Mouse (Mus musculus) thymus, postnatal 25 days (tissue): ENCODE results near the gene Adamts17.

Experiments
- DNase-seq: peaks from one replicate; pipeline ENCODE4 v3.0.0; 2022

Adamts17 gene

GRCm38 (mm10) chr7:66935041-66935440 is 95.5 kb downstream of the Adamts17 start:
- DNase-seq = no peak

DNA sequence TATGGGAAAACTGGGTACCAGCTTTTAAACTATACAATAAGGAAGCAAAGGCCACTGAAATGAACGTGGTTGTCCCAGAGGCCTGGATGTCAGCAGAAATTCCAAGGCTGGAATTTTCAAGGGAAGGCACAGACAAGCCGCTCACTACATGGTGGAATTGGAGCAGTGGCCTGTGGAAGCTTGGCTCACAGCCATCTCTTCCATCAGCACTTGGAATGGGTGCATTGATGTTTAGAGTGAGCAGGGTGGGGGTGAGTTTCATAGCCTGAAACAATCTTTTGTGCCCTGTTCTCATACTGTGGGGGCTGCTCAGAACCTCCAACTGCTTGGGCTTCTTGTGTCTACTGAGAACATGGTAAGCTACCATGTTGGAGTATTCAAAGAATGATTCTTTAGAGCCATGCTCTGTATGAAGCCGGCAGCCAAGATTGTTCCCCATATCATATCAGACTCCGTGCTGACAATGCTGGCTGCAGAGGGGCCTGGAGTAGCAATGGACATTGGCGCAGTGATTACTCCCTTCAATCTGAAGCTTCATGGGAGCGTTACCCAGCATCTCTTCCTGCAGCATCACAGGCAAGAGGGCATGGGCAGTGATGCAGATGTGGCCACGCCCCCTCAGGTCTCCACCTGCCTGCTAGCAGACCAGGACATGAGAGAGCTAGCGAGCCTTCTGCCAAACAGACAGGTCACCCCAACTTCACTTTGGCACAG is 96.7 kb downstream of the Adamts17 start:
- DNase-seq = no peak

GRCm38 (mm10) chr7:66936911-66937310 is 97.4 kb downstream of the Adamts17 start:
- DNase-seq = no peak

DNA sequence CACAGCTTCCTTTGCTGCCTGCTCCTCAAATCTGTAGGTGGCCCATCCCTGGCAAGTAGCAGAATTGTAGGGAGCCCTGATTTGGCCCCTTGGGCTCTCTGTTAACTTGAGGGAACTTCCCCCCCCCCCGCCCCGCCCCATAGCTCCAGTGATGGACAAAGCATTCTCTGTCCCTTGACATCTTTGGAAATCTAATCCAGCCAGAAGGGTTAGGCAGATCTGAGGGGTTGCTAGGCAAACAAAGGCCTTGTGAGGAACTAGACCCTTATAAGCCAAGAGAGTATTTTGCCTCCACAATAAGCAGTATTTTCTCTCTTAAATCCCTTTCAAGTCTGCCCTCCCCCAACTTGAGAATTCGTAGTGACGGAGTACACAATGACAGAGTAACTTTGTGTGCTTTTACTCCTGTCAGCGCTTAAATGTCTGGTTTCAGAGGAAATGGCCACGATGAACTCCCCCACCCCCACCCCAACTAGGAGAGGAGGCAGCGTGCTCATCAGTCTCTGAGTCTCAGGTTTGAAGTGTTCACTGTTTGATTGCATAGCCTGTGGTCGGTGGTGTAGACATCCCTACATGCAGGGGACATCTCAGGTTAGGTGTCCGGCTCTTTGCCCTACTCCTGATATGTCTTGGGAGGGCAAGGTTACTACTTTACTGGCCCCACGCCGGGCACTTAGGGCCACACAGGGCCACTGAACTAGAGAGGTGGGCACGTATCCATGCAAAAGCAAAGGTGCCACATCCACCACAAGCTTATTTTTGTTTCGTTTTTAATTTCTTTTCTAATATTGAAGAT is 99.7 kb downstream of the Adamts17 start:
- DNase-seq = no peak

DNA sequence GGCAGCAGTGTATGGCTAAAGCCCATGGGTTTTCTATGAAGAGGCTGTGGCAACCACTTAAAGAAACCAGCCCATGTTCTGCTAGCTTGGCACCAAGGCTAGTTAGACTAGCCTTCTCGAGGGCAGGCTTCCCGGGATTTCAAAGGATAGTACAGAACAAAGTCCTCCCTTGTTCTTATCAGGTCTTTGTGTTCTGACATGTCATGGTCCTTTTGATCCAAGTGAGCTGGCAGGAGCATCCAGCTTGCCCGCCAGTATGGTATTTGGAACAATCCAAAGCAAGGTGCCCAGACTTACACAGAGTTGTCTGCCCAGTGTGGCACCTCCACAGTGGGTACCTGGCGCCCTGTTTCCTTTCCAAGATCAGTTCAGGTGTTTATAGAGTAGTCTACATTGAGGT is 101.2 kb downstream of the Adamts17 start:
- no peak for DNase-seq

GRCm38 (mm10) chr7:66949006-66949405 is 109.5 kb downstream of the Adamts17 start:
- DNase-seq = no peak

GRCm38 (mm10) chr7:66952921-66953320 is 113.4 kb downstream of the Adamts17 start:
- no peak for DNase-seq

DNA sequence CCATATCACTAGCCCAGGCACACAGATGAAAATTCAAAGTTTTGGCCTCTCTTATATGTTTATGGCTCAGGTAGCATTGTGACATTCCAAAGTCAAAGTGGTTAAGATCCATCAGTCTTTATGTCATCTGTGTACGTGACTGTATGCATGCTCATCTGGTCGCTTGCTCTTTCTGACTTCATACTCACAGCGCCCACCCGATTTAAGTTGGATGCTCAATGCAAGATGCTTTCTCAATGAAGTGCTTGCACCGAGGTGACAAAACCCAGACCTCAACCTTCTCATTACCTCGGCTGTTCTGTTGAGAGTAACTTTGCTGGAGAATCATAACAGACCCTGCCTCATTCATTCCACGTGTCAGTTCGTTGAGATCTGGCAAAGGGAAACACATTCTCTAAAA is 114.5 kb downstream of the Adamts17 start:
- DNase-seq = no peak

- no peak for DNase-seq
Measured at GRCm38 (mm10) chr7:66954723-66955122, 115.2 kb downstream of the Adamts17 start.

DNA sequence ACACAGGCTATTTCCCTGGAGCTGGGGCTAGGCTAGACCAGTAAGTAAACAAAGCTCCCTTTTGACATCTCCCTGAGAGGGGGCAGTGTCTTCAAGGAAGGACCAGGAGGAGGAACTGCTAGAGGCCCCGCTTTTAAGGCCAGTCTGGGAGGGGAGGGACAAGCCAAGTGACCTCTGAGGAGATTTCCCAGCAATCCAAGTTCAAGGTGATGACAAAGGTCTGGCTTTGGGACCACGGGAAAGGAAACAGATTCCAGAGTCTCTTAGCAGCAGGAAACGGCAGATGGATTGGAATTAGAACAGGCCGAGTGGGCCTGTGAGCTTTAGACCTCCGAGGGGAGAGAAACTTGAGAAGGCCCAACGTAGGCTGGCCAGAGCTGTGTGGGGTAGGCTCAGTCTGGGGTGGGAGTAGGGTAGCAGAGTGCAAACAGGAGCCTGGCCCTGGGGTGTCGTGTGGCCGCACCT is 116.0 kb downstream of the Adamts17 start:
- DNase-seq = no peak

DNA sequence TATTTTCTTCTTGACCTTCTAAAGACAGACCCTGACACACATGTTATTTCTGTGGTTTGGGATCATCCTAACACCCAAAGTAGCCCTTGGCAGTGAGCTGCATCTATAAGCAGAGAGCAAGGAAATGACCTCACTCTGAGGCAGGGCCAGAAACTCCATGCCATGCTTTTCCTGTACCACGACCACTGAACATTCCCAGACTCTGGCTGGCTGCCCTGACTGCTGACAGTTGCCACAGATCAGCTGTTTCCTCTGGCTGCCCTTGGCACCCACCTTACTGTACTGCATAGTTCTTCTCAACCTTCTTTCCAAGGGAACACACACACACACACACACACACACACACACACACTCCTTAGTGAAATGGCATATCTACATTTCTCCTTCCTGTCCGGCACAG is 116.4 kb downstream of the Adamts17 start:
- DNase-seq = no peak

- no peak for DNase-seq
Measured at GRCm38 (mm10) chr7:66957764-66958163, 118.2 kb downstream of the Adamts17 start.

- DNase-seq = no peak
Measured at GRCm38 (mm10) chr7:66960246-66961033, 120.9 kb downstream of the Adamts17 start.

- no peak for DNase-seq
Measured at GRCm38 (mm10) chr7:66962736-66963135, 123.2 kb downstream of the Adamts17 start.

- no peak for DNase-seq
Measured at GRCm38 (mm10) chr7:66963541-66963940, 124.0 kb downstream of the Adamts17 start.

GRCm38 (mm10) chr7:66966541-66967205 is 127.1 kb downstream of the Adamts17 start:
- DNase-seq = no peak

DNA sequence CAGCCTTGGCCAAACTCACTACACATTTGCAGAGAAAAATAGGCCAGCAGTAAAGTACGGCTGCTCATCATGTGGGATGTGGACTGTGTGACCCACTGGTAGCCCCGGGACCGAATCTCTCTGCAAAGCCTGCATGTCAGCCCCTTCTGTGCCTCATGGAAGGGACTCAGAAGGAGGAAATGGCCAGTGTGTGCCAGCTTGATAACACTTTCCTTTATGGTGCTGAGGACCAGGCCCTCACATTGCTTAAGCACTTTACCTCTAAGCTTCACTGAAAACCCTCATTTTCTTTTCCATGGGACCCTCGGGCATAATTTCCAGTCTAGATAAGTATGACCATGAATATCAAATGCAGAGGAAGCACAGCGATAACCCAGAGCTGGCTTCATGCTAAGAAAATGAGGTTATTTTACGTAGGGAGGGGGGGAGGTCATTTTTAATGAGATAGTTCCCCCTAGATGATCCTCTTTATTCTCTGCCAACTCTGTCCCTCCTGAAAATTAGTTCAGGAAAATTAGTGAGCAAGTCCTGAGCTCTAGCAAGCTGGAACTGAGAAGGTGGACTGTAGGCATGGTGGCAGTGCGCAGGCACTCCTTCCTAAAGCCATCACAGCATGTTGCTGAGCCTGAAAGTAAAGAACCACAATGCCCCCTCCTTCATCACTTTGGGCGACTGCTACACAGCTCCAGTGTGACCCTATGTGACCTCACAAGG is 127.8 kb downstream of the Adamts17 start:
- no peak for DNase-seq

DNA sequence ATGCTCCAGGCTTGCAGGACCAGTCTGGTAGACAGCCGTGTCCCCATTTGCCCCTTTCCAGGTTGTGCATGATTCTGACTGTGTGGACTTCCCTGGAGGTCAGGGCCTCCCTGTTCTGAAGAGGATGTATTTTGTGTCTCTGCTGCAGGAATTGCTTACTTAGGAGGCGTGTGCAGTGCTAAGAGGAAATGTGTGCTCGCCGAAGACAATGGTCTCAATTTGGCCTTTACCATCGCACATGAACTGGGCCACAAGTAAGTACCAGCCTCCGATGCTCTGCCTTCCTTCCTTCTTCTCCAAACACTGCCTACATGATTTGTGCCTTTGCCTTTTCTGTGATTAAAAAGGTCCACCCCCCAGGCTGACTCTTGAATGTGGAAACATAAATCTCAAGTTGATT is 129.1 kb downstream of the Adamts17 start:
- no peak for DNase-seq

DNA sequence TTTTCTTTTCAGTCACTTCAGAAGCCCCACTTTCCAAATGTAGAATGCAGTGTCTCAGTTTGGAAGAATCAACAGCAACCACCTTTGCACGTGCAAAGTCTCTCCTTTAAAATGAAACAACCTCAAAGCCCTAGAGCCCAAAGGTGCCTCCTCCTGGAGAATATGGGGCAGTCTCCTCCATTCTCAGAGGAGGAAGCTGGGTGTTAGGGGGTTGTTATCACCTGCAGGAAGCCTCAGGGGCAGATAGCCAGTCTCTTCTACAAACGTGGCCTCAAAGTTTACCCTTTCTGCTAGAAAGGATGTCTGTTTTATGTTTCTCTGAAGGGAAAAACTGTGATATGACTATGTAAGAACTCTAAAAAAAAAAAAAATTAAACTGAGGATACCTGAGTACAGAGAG is 129.7 kb downstream of the Adamts17 start:
- peak; percentile 57 for DNase-seq

- no peak for DNase-seq
Measured at GRCm38 (mm10) chr7:66970235-66970634, 130.7 kb downstream of the Adamts17 start.

DNA sequence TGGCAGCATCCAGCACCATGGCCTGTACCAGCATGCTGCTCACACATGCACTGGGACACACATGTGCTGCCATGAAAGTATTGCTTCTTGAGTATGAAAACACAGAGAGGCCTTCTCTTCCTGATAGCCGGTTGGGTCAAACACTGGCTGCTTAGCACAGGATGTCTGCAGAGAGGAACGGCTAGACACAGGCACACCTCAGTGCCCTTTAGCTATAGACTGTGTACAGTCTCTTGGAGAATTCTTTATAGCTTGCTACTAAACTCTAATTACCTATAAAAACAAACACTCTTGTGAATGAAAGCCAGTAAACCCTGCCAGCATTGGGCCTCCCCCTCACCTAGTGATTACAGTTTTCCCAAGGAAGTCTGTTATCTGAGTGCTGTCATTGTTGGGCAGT is 131.4 kb downstream of the Adamts17 start:
- no peak for DNase-seq

DNA sequence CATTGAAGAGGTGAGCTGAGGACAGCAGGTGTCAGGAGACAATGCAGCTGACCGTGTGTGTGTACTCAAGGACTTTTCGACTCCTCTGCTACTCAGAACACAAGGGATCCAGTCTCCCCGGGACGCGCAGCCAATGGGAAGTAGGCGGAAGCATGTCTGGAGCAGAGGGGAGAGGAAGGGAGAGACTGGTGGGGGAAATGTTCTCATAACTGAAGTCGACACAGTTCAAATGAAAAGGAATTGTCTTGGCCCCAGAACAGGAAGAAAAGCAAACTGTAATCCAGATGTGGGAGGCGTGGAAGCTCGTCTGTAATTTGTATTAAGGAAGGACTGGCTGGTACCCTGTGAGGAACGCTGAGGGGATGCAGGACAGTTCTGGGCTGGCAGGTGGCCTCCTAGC is 135.3 kb downstream of the Adamts17 start:
- DNase-seq = no peak
